ENCODE assay signal across 8 mouse cellular contexts in the genomic region with DNA sequence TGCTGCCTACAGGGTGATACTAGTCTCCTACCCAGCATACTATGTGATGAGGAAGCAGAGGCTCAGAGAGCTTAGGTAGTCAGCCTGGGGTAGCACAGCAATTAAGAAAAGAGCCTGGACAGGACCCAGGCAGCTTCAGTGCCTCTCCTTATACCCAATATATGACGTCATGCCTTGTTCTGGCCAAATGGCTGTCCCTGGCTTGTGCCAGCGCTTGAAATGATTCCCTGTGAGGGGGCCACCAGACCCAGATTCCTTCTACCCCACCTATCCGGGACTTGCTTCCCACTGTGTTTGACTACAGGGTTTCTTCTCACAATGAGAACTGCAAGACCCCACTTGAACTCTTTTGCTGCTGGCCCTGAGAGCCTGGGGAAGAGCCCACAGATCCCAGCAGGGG. TPM values are rescaled to one million over a fixed set of nuclear protein-coding genes. Genes with fewer than 3 reads are reported as not detected.
DNase-seq lines count a peak whose midpoint lies in the region; ATAC-seq lines count a peak whose summit lies in the region.
"Had no signal": no experiment of that assay in that cellular context is flagged by ENCODE, and none has a peak within 500 bp of the region (broad histone marks: within the 10 kb centered on the region; RNA-seq: fewer than 3 reads in every experiment).

No protein-coding gene starts in this region.

- peak overlapping the region; percentile 87 for H3K27ac ChIP-seq in lung, embryonic 16.5 days (ENCODE audit: low read length)
- peak overlapping the region; percentile 91 for H3K27ac ChIP-seq in embryonic facial prominence, embryonic 15.5 days (replicated peaks)
- peak overlapping the region; percentile 92 for H3K27ac ChIP-seq in intestine, embryonic 15.5 days
- H3K27ac ChIP-seq in stomach, embryonic 15.5 days: peak overlapping the region; percentile 90

- WGBS in lung, embryonic 16.5 days: 6% methylated on average over 3 of the region's 3 CpGs
- 13% methylated on average over 3 of the region's 3 CpGs for WGBS in embryonic facial prominence, embryonic 15.5 days
- 14% methylated on average over 3 of the region's 3 CpGs for WGBS in intestine, embryonic 15.5 days
- 17% methylated on average over 3 of the region's 3 CpGs for WGBS in stomach, embryonic 15.5 days

- no peak overlapping the region for H3K9ac ChIP-seq in lung, embryonic 16.5 days (ENCODE audit: low read length)
- no peak overlapping the region for H3K9ac ChIP-seq in embryonic facial prominence, embryonic 15.5 days
- H3K9ac ChIP-seq in intestine, embryonic 15.5 days: no peak overlapping the region
- no peak overlapping the region for H3K9ac ChIP-seq in stomach, embryonic 15.5 days

- DNase-seq in lung, adult 18-20 months: no peak
- no peak for DNase-seq in adrenal gland, adult (ENCODE audit: inconsistent age in 2 of 2, low spot score in 1 of 2)
- DNase-seq in right cerebral cortex, postnatal 14 days: no peak
- DNase-seq: kidney, postnatal 36 days had no signal

- no peaks in the 10 kb centered on the region for H3K36me3 ChIP-seq in lung, embryonic 16.5 days (ENCODE audit: control insufficient read depth, insufficient read depth, low read length)
- no peaks in the 10 kb centered on the region for H3K36me3 ChIP-seq in embryonic facial prominence, embryonic 15.5 days
- no peaks in the 10 kb centered on the region for H3K36me3 ChIP-seq in intestine, embryonic 15.5 days
- no peaks in the 10 kb centered on the region for H3K36me3 ChIP-seq in stomach, embryonic 15.5 days

- no peak overlapping the region for H3K4me3 ChIP-seq in lung, embryonic 16.5 days (ENCODE audit: low read length)
- no peak overlapping the region for H3K4me3 ChIP-seq in embryonic facial prominence, embryonic 15.5 days (replicated peaks)
- no peak overlapping the region for H3K4me3 ChIP-seq in intestine, embryonic 15.5 days (replicated peaks)
- H3K4me3 ChIP-seq in stomach, embryonic 15.5 days (replicated peaks): no peak overlapping the region

- H3K4me1 ChIP-seq in lung, embryonic 16.5 days (replicated peaks; ENCODE audit: control insufficient read depth, insufficient read depth, low read length): peaks cover 17% of the 10 kb centered on the region
- peaks cover 30% of the 10 kb centered on the region for H3K4me1 ChIP-seq in embryonic facial prominence, embryonic 15.5 days
- peaks cover 31% of the 10 kb centered on the region for H3K4me1 ChIP-seq in intestine, embryonic 15.5 days (replicated peaks)
- H3K4me1 ChIP-seq in stomach, embryonic 15.5 days: peaks cover 21% of the 10 kb centered on the region

- H3K9me3 ChIP-seq in lung, embryonic 16.5 days (ENCODE audit: control insufficient read depth, low read length): no peaks in the 10 kb centered on the region
- H3K9me3 ChIP-seq in embryonic facial prominence, embryonic 15.5 days (replicated peaks): no peaks in the 10 kb centered on the region
- H3K9me3 ChIP-seq in intestine, embryonic 15.5 days: no peaks in the 10 kb centered on the region
- H3K9me3 ChIP-seq in stomach, embryonic 15.5 days: no peaks in the 10 kb centered on the region

- no peaks in the 10 kb centered on the region for H3K27me3 ChIP-seq in lung, embryonic 16.5 days (ENCODE audit: control insufficient read depth, insufficient read depth, low read depth, low read length)
- no peaks in the 10 kb centered on the region for H3K27me3 ChIP-seq in embryonic facial prominence, embryonic 15.5 days
- H3K27me3 ChIP-seq in intestine, embryonic 15.5 days (replicated peaks): no peaks in the 10 kb centered on the region
- no peaks in the 10 kb centered on the region for H3K27me3 ChIP-seq in stomach, embryonic 15.5 days (replicated peaks)

- no peak overlapping the region for H3K4me2 ChIP-seq in lung, embryonic 16.5 days (ENCODE audit: low read depth, low read length)
- no peak overlapping the region for H3K4me2 ChIP-seq in embryonic facial prominence, embryonic 15.5 days (replicated peaks)
- H3K4me2 ChIP-seq in intestine, embryonic 15.5 days (replicated peaks): no peak overlapping the region
- no peak overlapping the region; the same call in 1 of the 2 replicates for H3K4me2 ChIP-seq in stomach, embryonic 15.5 days

- peak; percentile 16; the same call in 1 of the 2 replicates for ATAC-seq in lung, embryonic 16.5 days (ENCODE audit: low read depth)
- ATAC-seq in embryonic facial prominence, embryonic 15.5 days (ENCODE audit: insufficient number of reproducible peaks, low FRiP score, low TSS enrichment, low read depth): no peak
- ATAC-seq in intestine, embryonic 15.5 days: peak; percentile 13; the same call in 1 of the 2 replicates
- no peak for ATAC-seq in stomach, embryonic 15.5 days (ENCODE audit: insufficient read depth, low FRiP score, low read depth)

RNA-seq across cellular contexts. Expression of gene Tgfbi, which starts 27.8 kb away (rescaled TPM):
- 175 and 183 TPM in 2 replicates for polyA plus RNA-seq in lung, embryonic 16.5 days (2015; fragmentation: Nextera tagmentation; extraction: Ambion mirVana)
- 64.4 and 68.3 TPM in 2 replicates for polyA plus RNA-seq in embryonic facial prominence, embryonic 15.5 days (2015; fragmentation: Nextera tagmentation; extraction: Ambion mirVana)
- 120 and 123 TPM in 2 replicates for polyA plus RNA-seq in intestine, embryonic 15.5 days (2015; fragmentation: Nextera tagmentation; extraction: Ambion mirVana)
- 158 and 165 TPM in 2 replicates for polyA plus RNA-seq in stomach, embryonic 15.5 days (2015; fragmentation: Nextera tagmentation; extraction: Ambion mirVana)

RNA-seq across cellular contexts. Expression of gene Lect2, which starts 33.2 kb away (rescaled TPM):
- 0.70 TPM in 1 of 2 replicates, not detected in the other for polyA plus RNA-seq in lung, embryonic 16.5 days (2015; fragmentation: Nextera tagmentation; extraction: Ambion mirVana)
- polyA plus RNA-seq in embryonic facial prominence, embryonic 15.5 days (2015; fragmentation: Nextera tagmentation; extraction: Ambion mirVana): not detected in 2 replicates
- 12.4 and 13.2 TPM in 2 replicates for polyA plus RNA-seq in intestine, embryonic 15.5 days (2015; fragmentation: Nextera tagmentation; extraction: Ambion mirVana)
- 6.6 and 9.4 TPM in 2 replicates for polyA plus RNA-seq in stomach, embryonic 15.5 days (2015; fragmentation: Nextera tagmentation; extraction: Ambion mirVana)

RNA-seq across cellular contexts. Expression of gene Fbxl21, which starts 59.2 kb away (rescaled TPM):
- 0.77 and 1.2 TPM in 2 replicates for polyA plus RNA-seq in lung, embryonic 16.5 days (2015; fragmentation: Nextera tagmentation; extraction: Ambion mirVana)
- polyA plus RNA-seq in embryonic facial prominence, embryonic 15.5 days (2015; fragmentation: Nextera tagmentation; extraction: Ambion mirVana): 2.1 and 2.4 TPM in 2 replicates
- polyA plus RNA-seq in intestine, embryonic 15.5 days (2015; fragmentation: Nextera tagmentation; extraction: Ambion mirVana): 1.2 and 2.1 TPM in 2 replicates
- polyA plus RNA-seq in stomach, embryonic 15.5 days (2015; fragmentation: Nextera tagmentation; extraction: Ambion mirVana): 1.6 and 2.5 TPM in 2 replicates

Comparison
In these comparisons a context has a peak if more than half of its experiments do, and no peak if none do; other contexts are left out.
1. ATAC-seq: peak in lung, embryonic 16.5 days (single experiment) and intestine, embryonic 15.5 days (single experiment); none in embryonic facial prominence, embryonic 15.5 days (single experiment) and stomach, embryonic 15.5 days (single experiment).
2. Peak in every context shown above with its lines, with median percentiles within 50 percentile points of each other: H3K27ac ChIP-seq.